Mouse (Mus musculus): ENCODE data around the gene Mtrex.

Mtrex gene

GRCm38 (mm10) chr13:112823911-112824648 lies 103.1 kb downstream of the Mtrex start:
- DNase-seq, result no peak

- no peak for DNase-seq
These were observed 103.8 kb downstream of the Mtrex start for GRCm38 (mm10) chr13:112823236-112823910.

GRCm38 (mm10) chr13:112822413-112822812 lies 104.8 kb downstream of the Mtrex start:
- no peak for DNase-seq

DNA sequence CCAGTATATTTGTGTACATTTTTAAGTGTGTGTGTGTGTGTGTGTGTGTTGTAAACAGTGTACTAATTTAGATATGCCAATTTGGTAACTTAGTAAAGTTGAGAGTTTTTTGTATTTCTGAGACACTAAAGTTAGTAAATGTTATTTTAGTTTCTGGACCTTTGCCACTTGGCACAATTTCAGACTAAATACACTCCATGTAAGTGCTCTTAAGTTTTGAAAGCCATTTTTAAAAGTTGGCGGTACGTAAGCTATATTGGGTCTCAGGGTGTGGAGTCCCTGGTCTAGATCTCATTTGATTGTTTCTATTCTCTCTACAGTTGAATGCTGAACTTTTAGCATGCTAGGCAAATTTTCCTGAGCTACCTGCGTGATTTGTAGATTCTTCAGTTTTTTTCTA lies 109.1 kb downstream of the Mtrex start:
- DNase-seq, result no peak

Measured in right cerebral cortex, postnatal 4 days (tissue).